Mouse (Mus musculus): Measurements from ENCODE around the gene Rgcc.
A peak's percentile ranks its signal among the peaks of the same experiment; 100 is the strongest.

Gene Rgcc

GRCm38 (mm10) chr14:79241057-79241570, 60.3 kb downstream of the Rgcc start:
- no peak for DNase-seq (ENCODE audit: low spot score)

GRCm38 (mm10) chr14:79239402-79239801, 62.0 kb downstream of the Rgcc start:
- peak; percentile 57 for DNase-seq (ENCODE audit: low spot score)

Measured in testis, postnatal 10 days (tissue).